Mouse (Mus musculus) G1E (cell line): ENCODE data around the gene Slc24a3.

Source experiments
- CTCF ChIP-seq: IDR thresholded peaks from 2 replicates; pipeline ENCODE4 v1.5.1; 2012; ENCODE audit warnings: low read depth, low read length, inconsistent platforms, mixed read lengths
- GATA2 ChIP-seq: IDR thresholded peaks from 2 replicates; pipeline ENCODE4 v1.6.1; 2012; ENCODE audit warnings: low read depth, low read length, inconsistent platforms, borderline replicate concordance
- TAL1 ChIP-seq: conservative IDR thresholded peaks from 2 replicates; pipeline ENCODE4 v1.6.1; 2012; ENCODE audit warnings: low read depth, low read length, inconsistent platforms, mixed read lengths

GRCm38 (mm10) chr2:145227351-145227750, 59.8 kb downstream of the Slc24a3 start:
- TF ChIP-seq CTCF (no peak), GATA2 (no peak), TAL1 (no peak)
